Mouse (Mus musculus): ENCODE measurements around the gene Pik3r2. TPM values are rescaled to one million over a fixed set of nuclear protein-coding genes. Genes with fewer than 3 reads are reported as not detected.

Pik3r2 gene
- total RNA-seq, 2 experiments from 2014 or later = 72.0 to 78.8 TPM

Small RNA genes within 50 kb of the gene (microRNA-seq; reads per million reads assigned to microRNA genes)
- 0.79 reads per million for gene Mir7240

Other genes starting within 250 kb of the Pik3r2 start
- 100 to 1,000 TPM; 315 to 322 TPM for gene Fkbp8, start 249.0 kb downstream of the Pik3r2 start, total RNA-seq (2021)
- 10 to 100 TPM; 80.4 to 80.5 TPM for gene Kxd1, start 248.8 kb downstream of the Pik3r2 start, total RNA-seq (2021)
- 10 to 100 TPM; 31.0 to 32.4 TPM for gene Ell, start 237.3 kb downstream of the Pik3r2 start, total RNA-seq (2021)
- gene Isyna1, start 182.3 kb downstream of the Pik3r2 start, total RNA-seq (2021) = 10 to 100 TPM; 82.6 to 88.9 TPM
- 100 to 1,000 TPM; 137 to 154 TPM for gene Ssbp4, start 167.8 kb downstream of the Pik3r2 start, total RNA-seq (2021)
- 1 to 10 TPM; 2.9 to 3.8 TPM for gene Lrrc25, start 160.6 kb downstream of the Pik3r2 start, total RNA-seq (2021)
- gene Gdf15, start 144.3 kb downstream of the Pik3r2 start, total RNA-seq (2021) = 1 to 10 TPM in 1 of 2 experiments, under 1 TPM in 1; 0.59 to 1.8 TPM
- 10 to 100 TPM; 62.1 to 76.0 TPM for gene Pgpep1, start 116.3 kb downstream of the Pik3r2 start, total RNA-seq (2021)
- gene Lsm4, start 103.5 kb downstream of the Pik3r2 start, total RNA-seq (2021) = 10 to 100 TPM; 96.6 to 99.0 TPM
- gene Jund, start 77.8 kb downstream of the Pik3r2 start, total RNA-seq (2021) = 100 to 1,000 TPM; 185 to 195 TPM
- gene Iqcn, start 73.3 kb downstream of the Pik3r2 start, total RNA-seq (2021) = under 1 TPM; 0.14 to 0.25 TPM
- gene Gm3336, start 58.2 kb downstream of the Pik3r2 start, total RNA-seq (2021) = not detected
- gene Pde4c, start 53.0 kb downstream of the Pik3r2 start, total RNA-seq (2021) = 1 to 10 TPM; 2.2 to 5.6 TPM
- 10 to 100 TPM; 58.9 to 59.7 TPM for gene Rab3a, start 22.0 kb downstream of the Pik3r2 start, total RNA-seq (2021)
- gene Mpv17l2, start 15.8 kb downstream of the Pik3r2 start, total RNA-seq (2021) = 100 to 1,000 TPM in 1 of 2 experiments, 10 to 100 TPM in 1; 93.1 to 109 TPM
- 10 to 100 TPM; 34.5 to 40.9 TPM for gene Mast3, start 28.3 kb upstream of the Pik3r2 start, total RNA-seq (2021)
- under 1 TPM; 0.22 to 0.37 TPM for gene Il12rb1, start 31.7 kb upstream of the Pik3r2 start, total RNA-seq (2021)
- gene Arrdc2, start 63.0 kb upstream of the Pik3r2 start, total RNA-seq (2021) = 10 to 100 TPM; 14.6 to 15.7 TPM
- 1 to 10 TPM; 1.4 to 2.1 TPM for gene Kcnn1, start 86.5 kb upstream of the Pik3r2 start, total RNA-seq (2021)
- 10 to 100 TPM; 36.8 to 38.6 TPM for gene Ccdc124, start 97.2 kb upstream of the Pik3r2 start, total RNA-seq (2021)
- gene Slc5a5, start 116.0 kb upstream of the Pik3r2 start, total RNA-seq (2021) = under 1 TPM; 0.14 to 0.17 TPM
- 1,000 to 10,000 TPM; 1,999 to 2,049 TPM for gene Rpl18a, start 120.7 kb upstream of the Pik3r2 start, total RNA-seq (2021)
- gene Map1s, start 129.2 kb upstream of the Pik3r2 start, total RNA-seq (2021) = 10 to 100 TPM; 45.4 to 48.9 TPM